Mouse (Mus musculus): ENCODE measurements around the gene Noc2l.

Noc2l gene

DNA sequence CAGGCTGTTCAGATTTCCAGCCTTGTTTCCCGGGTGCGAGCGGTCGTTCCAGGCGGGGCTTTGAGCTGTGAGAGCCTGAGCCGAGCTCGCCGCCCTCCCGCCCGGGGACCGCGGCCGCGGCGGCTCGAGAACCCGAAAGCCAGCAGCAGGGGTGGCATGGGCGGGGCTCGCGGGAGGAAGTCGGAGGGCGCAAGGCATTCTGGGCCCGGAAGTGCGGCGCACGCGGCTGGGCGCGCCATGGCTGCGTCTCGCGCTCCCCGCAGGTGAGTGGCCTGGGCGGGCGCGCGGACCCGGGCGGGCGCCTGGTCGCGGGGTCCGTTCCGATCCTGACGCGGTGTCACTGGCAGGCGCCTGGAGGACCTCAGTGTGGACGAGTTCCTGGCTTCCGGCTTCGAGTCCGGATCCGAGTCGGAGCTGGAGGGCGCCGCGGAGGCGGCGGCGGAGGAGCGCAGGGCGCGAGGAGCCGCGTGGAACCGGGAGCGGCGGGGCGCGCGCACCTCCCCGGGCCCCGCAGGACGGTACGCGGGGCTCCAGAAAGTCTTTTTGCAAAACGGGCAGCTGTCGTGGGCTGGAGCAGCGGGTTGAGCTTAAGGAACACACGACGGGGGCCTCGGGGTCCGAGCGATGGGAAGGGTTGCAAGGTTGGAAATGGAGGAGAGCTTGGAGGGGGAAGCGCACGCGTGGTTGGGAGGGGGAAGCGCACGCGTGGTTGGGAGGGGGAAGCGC is at the start of gene Noc2l:
Noc2l (plus strand) TSS at position 203 of the 726 bp plus-strand sequence.
- DNase-seq (ENCODE audit: low read depth): peak; percentile 86

DNA sequence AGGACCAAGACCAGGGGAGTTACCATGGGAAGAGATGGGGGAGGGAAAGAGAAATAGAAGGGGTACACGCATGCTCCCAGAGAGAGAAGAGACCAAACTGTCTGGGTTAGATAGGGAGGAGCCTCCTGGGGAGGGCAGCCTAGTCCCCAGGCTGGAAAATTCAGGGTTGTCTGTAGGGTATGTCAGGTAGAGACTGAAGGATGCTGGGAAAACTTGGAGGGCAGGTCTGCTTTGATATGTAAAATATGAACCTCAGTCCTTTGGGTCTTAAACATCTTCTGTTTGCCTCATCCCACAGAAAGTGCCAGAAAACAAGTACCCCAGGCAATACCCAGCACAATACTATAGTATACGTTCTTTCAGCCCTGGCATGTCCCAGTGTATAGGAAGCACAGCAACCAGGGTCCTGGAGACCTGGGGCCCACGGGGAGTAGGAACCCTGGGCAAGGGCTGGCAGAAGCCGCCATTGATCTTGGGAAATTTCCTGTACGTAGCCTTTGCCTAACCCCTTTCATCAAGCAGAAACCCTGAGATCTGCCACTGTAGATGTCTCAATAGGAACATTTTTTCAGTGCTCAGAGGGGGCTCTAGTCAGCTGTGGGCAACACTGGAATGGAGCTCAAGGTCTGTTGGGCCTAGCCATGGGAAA is 47.5 kb upstream of the Noc2l start:
- no peak for DNase-seq (ENCODE audit: low read depth)

DNA sequence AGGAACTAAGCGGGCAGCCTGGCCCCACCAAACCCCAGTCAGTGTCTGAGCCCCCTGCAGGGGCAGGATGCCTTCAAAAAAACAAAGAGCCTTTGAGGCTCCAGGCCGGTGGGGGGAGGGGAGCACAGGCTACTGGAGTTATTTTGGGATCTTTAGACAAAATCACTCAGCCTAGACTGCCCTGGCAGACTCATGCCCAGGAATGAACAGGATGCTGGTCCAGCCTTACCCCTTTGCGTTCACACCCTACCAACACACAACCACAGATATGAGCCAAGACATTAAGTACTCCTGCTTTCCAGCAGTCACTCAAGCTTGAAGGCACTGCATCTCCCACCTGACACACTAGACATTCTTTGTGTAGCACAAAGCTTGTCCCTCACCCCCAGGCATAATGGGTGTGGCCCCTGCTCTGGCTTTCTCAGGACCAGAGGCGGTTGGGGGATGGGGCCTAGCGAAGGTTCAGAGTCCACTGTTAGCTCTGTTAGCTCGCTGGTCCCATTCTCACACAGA is 46.9 kb upstream of the Noc2l start:
- DNase-seq (ENCODE audit: low read depth): no peak

DNA sequence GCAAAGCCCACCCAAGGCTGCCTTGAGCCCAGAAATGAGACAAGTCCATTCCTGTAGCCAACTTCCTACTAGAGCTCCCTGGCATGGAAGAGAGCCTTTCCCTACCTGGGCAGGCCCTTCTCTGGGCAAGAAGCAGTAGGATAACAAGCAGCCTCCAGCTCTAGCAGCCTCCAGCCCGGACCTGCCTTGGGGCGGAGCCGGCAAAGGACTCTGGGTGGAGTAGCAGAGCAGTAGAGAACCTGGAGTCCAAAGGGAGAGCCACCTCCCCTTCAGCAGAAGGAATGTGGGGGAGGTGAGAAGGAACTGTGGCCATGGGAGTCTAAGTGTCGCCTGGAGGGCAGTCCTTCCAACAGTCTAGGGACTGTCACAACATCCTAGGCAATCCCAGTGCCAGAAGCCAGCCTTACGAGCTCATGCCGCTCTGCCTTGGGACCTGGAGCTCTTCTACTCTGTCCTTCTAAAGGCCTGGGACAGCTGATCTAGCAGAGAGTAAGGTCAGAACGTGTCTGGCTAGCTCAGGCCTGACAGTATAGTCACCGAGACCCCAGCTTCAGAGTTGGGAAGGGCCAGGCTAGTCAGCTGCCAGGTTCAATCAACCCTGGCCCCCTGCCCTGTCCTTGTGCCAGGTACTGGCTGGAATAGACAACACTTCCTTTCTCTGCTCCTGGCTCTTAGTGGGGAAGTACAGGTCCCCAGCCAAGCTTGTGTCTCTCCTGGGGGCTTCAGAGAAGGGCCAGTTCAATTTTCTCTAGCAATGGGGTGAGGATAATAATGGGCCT is 43.2 kb upstream of the Noc2l start:
- DNase-seq (ENCODE audit: low read depth): no peak

DNA sequence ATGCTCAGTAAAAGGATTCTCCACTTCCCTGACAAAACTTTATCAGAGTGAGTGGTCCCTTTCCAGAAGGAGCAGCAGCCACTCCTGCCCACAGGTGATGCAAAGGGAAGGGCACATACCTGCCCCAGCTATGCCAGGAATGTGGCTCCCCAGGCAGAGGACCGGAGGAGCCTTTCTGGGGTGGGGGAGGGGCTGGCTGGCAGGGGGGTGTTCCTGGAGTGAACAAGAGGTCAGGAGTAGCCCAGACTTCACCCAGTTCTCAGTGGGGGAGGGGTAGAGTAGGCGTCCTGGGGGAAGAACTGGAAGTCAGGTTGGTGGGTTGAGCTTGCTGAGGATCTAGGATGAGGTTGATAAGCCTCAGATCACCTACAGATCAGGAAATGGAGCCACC is 42.6 kb upstream of the Noc2l start:
- no peak for DNase-seq (ENCODE audit: low read depth)

GRCm38 (mm10) chr4:156193906-156194305 is 41.9 kb upstream of the Noc2l start:
- no peak for DNase-seq (ENCODE audit: low read depth)

DNA sequence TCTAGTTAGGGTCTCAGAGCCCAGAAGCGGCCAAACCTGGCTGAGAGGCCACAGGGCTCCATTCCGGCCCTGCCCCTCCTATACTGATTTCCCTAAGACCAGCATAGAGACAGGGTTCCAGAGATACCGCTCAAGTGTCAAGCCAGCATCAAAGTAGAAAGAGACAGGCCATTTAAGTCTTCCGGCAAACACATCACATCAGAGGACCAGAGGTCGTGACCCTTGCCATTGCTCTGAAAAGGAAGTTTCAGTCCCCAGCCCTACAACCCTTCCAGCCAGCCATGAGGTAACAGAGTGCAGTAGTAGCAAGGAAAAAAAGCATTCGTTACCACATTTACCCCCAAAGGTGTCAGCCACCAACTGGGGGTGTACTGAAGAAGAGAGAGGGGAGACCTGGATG is 41.5 kb upstream of the Noc2l start:
- DNase-seq (ENCODE audit: low read depth): no peak

GRCm38 (mm10) chr4:156195927-156196870 is 39.6 kb upstream of the Noc2l start:
- no peak for DNase-seq (ENCODE audit: low read depth)

- DNase-seq (ENCODE audit: low read depth): no peak
Observed at GRCm38 (mm10) chr4:156197131-156197828, 38.5 kb upstream of the Noc2l start, which contains the start of gene Agrn. TSS of gene Agrn (minus strand) at chr4:156197488.

- DNase-seq (ENCODE audit: low read depth): peak; percentile 65
Observed at GRCm38 (mm10) chr4:156197829-156198205, 38.0 kb upstream of the Noc2l start.

- DNase-seq (ENCODE audit: low read depth): no peak
Observed at GRCm38 (mm10) chr4:156200623-156201475, 35.0 kb upstream of the Noc2l start, which contains the start of gene Isg15. TSS of gene Isg15 (minus strand) at chr4:156200818.

DNA sequence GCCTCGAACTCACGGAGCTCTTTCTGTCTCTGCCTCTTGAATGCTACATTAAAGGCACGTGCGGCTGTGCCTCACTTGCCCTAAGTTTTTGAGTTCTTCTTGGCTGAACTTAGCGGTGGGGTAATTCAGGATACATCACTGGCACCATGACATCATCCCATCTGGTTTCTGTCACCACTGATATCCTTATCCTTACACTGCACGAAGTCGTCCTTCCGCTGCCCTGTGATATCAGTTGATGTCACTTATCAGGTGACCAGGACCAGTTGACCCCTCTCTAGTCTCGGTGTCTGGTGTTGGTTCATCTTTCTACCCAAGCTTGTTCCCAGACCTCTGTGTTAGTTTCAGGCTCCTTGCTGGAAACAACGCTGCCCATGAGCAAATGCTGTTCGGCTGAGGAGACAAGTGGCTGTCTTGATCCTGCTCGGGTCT is 33.3 kb upstream of the Noc2l start:
- no peak for DNase-seq (ENCODE audit: low read depth)

GRCm38 (mm10) chr4:156203001-156203412 is 32.8 kb upstream of the Noc2l start, which contains the start of gene AW011738:
TSS of gene AW011738 (plus strand) at chr4:156203304.
- no peak for DNase-seq (ENCODE audit: low read depth)

DNA sequence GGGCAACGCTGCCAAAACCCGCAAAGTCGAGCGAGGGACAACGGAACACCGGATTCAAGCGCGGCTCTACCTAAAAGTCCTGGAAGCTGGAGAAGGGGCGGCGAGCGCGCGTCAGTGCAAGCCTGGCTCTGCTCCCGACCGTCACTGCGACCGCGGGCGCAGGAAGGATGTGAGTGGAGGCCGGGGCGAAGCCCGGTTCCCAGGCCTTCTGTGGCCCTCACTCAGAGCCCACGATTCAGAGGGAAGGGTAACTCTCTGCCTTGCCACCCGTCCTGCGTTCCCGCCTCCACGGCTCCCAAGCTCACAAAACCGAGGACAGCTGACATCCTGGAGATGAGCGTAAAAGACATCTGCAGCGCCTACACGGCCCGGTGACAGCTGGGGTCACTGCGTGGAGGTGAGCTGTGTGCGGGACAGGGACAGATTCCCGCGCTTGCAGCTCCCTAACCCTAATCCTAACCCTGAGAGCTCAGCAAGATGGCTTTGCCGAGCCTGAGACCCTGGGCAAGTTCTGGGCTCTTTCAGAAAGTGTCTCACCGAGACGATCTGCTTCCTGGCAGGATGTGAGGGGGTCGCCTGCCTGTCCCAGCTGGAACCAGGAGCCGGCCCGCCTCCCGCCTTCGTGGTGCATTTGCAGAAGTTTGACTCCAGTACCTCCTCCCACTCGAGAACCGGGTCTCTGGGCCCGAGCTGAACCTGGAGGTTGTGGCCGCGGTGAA is 32.2 kb upstream of the Noc2l start:
- no peak for DNase-seq (ENCODE audit: low read depth)

DNA sequence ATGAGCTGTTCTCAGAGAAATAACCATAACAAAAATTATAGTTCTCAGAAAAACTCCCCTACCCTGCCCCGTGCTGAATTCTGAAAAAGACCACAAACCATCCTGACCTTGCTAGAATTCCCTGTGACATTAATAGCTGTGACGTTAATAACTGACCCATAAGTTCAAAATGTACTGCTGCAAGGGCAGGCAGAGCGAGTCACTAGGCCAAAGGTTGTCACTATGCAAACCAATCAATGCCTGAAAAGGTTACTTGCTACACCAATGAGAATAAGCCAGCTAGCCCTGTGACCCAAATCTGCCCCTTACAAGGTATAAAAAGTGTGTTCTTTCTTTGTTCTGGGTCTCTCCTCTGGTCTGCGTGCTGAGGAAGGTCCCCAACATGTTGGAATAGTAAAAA is 26.9 kb upstream of the Noc2l start:
- no peak for DNase-seq (ENCODE audit: low read depth)

DNA sequence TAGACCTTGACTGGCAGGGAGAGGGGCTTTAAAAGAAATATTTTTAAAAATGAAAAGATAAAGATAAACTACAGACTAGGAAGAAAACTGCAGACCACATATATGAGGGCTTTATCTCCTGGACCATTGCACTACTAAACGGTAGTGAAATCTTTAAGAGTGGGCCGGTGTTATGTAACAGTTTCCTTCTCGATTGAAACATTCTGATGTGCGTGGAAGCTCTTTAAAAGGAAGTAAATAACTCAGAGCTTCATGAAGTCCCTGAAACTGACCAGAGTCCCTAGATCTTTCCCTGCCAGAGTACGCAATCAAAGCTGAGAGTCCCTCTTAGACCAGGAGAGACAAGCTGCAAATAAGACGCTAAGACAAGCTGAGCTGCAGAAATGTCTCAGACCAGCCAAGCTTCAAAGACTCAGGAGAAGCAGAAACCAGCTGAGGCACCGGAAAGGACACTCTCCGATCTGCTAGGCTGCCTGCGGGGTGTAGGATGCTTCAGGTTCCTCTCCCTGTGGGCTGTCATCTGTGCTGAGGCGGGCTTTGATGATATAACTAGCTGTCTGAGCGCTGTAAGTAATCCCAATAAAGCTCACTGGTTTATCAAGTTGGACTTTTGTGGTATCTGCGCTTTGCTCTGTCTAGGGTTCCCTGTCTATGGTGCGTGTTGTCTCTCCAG is 25.7 kb upstream of the Noc2l start:
- no peak for DNase-seq (ENCODE audit: low read depth)

GRCm38 (mm10) chr4:156213134-156213533 is 22.7 kb upstream of the Noc2l start:
- DNase-seq (ENCODE audit: low read depth): no peak

GRCm38 (mm10) chr4:156215649-156216048 is 20.2 kb upstream of the Noc2l start, which contains the start of gene Perm1:
TSS of gene Perm1 (plus strand) at chr4:156215868.
- DNase-seq (ENCODE audit: low read depth): no peak

All from c-Kit-positive CD71-negative TER-119-negative erythroid progenitor cells, embryonic 14.5 days (primary cell).